Mouse (Mus musculus): ENCODE measurements around the gene Npl.
"Not testable (repeated sequence)": the region's sequence is repeated elsewhere in the genome, so short reads cannot be mapped to it uniquely, and the experiment has no call there.

Gene Npl

DNA sequence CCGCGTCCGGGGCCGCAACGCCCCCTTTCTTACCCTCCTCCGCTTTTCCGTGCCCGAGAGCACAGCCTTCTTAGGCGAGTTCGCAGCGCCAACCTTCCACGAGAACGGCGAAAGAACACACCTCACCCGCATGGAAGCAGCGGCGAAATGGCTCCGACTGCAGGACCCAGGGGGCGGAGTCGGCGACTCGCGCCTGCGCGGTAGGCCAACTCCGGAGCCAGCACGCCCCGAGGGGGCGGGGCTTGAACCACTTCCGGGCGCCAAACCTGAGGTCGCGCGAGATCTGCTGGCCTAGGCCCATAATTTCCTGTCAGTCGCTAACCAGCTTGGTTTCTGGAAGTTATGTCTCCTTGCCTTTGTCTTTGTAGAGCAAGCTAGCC lies 62.4 kb downstream of the Npl start, which contains the start of gene Dhx9:
Dhx9 (minus strand) TSS at position 161 of the 380 bp plus-strand sequence.
- DNase-seq (ENCODE audit: low spot score) = peak; percentile 98

DNA sequence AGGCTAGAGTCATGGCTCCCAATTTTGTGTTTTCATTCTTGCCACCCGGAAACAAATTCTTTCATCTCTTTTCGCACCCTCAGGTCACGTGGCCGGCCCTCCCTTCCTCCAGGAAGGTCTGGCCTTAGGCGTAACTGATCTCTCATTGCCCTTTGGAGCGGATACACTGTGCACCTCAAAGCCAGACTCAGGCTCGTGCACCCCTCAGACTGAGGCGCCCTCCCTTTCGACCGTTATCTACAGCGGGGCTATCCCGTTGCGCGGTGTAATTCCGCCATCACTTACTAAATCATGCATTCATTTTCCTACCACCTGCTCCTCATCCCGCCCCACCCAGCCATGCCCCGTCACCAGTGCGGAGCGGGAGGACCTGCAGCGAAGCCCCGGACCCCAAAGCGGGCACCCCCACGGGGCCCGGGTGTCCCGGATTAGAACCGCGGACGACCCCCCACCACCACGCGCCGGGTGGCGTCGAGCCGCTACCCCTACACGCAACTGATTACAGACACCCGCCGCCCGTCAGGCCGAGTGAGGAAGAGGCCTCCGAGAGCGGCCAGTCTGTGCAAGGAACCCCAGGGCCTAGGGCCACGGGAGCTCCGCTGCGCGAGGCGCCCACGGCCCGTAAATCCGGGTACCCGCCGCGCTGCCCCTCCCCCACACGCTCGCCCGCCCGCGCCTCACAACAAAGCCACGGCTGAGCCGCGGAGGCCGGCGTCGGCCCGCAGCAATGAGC lies 62.9 kb downstream of the Npl start:
- DNase-seq (ENCODE audit: low spot score) = peak; percentile 60

DNA sequence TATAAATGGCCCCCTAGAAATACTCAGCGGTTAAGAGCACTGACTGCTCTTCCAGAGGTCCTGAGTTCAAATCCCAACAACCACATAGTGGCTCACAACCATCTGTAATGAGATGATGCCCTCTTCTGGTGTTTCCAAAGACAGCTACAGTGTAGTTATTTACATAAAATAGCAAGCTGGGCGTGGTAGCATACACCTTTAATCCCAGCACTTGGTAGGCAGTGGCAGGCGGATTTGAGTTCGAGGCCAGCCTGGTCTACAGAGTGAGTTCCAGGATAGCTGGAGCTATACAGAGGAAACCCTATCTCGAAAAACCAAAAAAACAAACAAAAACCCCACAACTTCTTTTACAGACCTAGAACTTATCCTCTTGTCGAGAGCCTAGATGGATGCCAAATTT lies 63.7 kb downstream of the Npl start:
- not testable (repeated sequence) for DNase-seq (ENCODE audit: low spot score)

DNA sequence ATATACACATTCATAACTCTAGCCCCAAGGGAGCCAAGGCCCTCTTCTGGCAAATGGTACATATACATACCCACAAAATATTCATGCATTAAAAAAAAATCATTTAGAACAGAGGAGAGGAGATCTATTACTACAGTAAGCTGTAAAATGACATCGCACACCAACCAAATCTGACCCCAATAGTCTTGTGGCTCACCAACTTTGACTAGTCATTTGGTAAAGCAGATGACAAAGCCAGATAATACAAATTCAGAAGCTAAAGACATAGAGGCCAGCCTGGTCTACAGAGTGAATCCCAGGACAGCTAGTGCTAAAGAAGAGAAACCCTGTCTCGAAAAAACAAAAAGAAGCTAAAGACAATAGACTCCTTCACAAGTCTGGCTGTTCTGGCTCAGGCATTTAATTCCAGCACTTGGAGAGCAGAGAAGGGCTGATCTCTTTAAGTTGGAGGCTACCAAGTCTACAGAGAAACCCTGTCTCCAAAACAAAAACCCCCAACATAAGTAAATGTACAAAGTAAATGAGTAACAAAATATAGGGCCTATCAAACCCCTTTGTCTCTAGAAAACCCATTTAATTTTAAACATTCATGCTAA lies 64.5 kb downstream of the Npl start:
- DNase-seq (ENCODE audit: low spot score) = no peak

DNA sequence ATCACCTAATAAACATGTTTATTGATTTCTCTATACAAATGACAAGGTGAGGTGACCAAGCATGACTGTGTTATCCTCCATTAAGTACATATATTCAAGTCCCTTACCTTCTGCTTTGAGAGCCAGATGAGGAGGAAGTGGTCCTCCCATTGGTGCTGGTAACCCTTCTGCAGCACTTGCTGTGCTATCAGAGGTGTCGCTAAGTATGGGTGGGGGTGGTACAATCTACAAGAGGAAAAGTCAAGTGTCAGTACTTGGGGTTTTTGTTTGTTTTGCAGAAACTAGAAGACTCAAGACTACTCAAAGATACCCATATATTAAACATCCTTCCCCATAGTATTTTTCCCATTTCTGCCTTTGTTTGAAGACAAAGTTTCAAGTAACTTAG lies 68.8 kb downstream of the Npl start:
- no peak for DNase-seq (ENCODE audit: low spot score)

DNA sequence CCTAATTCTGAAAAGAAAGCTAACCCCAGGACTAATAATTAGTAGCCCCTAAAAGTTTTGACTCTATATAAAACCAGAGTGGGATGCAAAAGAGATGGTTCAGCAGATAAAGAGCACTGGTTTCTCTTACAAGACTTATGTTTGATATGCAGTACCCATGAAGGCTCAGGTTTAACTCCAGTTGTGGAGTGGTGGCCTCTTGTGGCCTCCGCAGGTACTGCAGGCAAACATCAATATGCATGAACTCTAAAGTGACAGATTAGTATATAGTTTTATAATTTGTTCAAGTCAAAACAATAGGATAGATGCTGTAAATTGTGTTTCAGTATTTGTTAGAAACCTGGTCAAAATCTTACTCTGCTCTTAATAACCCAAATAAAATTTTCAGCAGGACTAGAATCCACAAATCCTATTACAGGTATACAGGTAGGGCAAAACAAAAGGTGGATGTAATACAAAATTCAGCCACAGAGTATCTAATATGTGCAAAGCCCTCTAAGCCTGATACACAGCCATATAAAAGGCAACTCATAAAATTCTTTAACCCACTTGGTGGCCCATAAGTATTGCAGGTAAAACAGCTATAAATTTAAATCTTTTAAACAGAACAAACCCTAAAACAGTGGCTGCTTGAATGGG lies 69.3 kb downstream of the Npl start:
- peak; percentile 71 for DNase-seq (ENCODE audit: low spot score)

DNA sequence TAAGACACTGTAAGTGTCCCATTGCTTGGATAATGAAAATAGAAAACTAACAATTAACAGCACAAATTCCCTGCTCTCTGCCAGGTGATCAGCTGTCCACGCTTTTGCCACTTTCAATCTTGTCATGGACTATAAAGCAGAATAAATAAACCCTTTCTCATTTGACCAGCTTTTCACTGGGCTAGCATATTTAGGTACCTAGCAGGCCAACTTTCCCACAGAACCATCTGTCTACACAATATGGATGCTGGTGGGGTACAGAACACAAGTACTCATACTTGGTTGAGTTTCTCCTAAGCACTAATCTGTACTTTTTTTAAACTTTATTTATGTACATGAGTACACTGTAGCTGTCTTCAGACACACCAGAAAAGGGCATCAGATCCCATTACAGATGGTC lies 70.5 kb downstream of the Npl start:
- no peak for DNase-seq (ENCODE audit: low spot score)

DNA sequence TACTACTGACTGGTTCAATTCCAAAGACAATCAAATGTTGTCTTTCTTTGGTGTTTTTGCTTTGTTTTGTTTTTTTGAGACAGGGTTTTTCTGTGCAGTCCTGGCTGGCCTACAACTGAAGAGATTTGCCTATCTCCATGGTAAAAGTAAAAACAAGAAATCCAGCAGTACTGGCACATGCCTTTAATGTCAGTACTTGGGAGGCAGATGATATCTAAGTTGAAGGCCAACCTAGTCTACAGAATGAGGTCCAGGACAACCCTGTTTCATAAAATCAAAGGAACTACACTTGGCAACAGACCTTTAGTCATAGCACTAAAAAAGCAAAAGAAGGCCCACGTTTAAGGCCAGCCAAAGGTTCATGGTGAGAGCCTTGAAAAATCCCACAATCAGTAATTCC lies 88.0 kb downstream of the Npl start:
- no peak for DNase-seq (ENCODE audit: low spot score)

DNA sequence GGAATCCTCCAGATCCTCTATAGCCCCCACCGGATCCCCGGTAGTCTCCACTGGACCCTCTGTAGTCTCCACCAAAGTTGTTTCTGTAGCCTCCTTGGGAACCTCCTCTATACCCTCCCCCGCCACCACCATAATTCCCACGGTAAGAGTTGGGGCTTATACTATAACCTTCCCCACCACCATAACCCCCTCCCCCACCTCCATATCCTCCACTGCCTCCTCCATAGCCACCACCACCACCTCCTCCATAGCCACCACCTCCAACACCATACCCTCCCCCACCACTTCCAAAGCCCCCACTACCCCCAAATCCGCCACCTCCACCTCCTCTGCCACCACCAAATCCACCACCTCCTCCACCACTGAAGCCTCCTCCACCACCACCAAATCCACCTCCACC lies 93.7 kb downstream of the Npl start:
- no peak for DNase-seq (ENCODE audit: low spot score)

DNA sequence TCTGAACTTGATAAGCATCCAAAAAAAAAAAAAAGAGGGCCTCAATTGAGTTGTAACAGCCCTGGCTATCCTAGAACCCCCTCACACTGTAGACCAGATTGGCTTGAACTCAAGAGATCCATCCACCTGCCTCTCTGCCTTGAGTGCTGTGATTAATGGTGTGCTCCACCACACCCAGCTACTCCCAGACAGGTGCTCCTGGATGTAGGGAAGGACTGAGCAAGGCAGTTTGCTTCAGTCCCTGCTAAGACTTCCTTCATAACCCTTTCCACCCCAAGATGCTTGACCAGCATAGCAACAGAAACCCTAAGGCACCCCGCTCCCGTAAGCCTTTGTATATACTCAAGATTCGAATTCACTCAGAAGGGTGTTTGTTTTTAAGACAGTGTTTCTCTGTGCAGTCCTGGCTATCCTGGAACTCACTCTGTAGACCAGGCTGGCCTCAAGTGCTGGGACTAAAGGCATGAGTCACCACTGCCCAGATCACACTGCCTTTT lies 96.7 kb downstream of the Npl start:
- no peak for DNase-seq (ENCODE audit: low spot score)

All from urinary bladder, postnatal 14 days (tissue).